Comparison of ENCODE assay signal across 7 mouse cellular contexts in genomic region chr15:83510805-83511405, GRCm38 (mm10). TPM values are rescaled to one million over a fixed set of nuclear protein-coding genes. Genes with fewer than 3 reads are reported as not detected.
DNase-seq lines count a peak whose midpoint lies in the region; ATAC-seq lines count a peak whose summit lies in the region.

Gene Ttll1, minus strand, starts transcription at chr15:83510893.

- no peaks in the 10 kb centered on the region for H3K4me1 ChIP-seq in embryonic facial prominence, embryonic 11.5 days (ENCODE audit: control insufficient read depth, insufficient read depth, low read length)
- H3K4me1 ChIP-seq in limb, embryonic 10.5 days, result peaks cover 7% of the 10 kb centered on the region
- H3K4me1 ChIP-seq in midbrain, embryonic 13.5 days (replicated peaks), result peaks cover 31% of the 10 kb centered on the region

- H3K4me3 ChIP-seq in embryonic facial prominence, embryonic 11.5 days (ENCODE audit: low read depth, low read length), result peak within 1 kb of the TSS; percentile 51
- H3K4me3 ChIP-seq in limb, embryonic 10.5 days, result peak within 1 kb of the TSS; percentile 60
- H3K4me3 ChIP-seq in midbrain, embryonic 13.5 days (replicated peaks), result peak within 1 kb of the TSS; percentile 69

- WGBS in embryonic facial prominence, embryonic 11.5 days, result 13% methylated on average over 41 of the region's 41 CpGs
- 13% methylated on average over 41 of the region's 41 CpGs for WGBS in limb, embryonic 10.5 days
- 13% methylated on average over 41 of the region's 41 CpGs for WGBS in midbrain, embryonic 13.5 days

- no peaks in the 10 kb centered on the region for H3K27me3 ChIP-seq in embryonic facial prominence, embryonic 11.5 days (ENCODE audit: control insufficient read depth, insufficient read depth, low read length)
- H3K27me3 ChIP-seq in limb, embryonic 10.5 days (ENCODE audit: low read depth, poor library complexity, severe bottlenecking), result no peaks in the 10 kb centered on the region
- peaks cover 8% of the 10 kb centered on the region; the same call in 1 of the 2 replicates for H3K27me3 ChIP-seq in midbrain, embryonic 13.5 days

- no peaks in the 10 kb centered on the region for H3K9me3 ChIP-seq in embryonic facial prominence, embryonic 11.5 days (replicated peaks; ENCODE audit: control insufficient read depth, low read length)
- H3K9me3 ChIP-seq in limb, embryonic 10.5 days (replicated peaks), result no peaks in the 10 kb centered on the region
- no peaks in the 10 kb centered on the region for H3K9me3 ChIP-seq in midbrain, embryonic 13.5 days

- H3K4me2 ChIP-seq in embryonic facial prominence, embryonic 11.5 days (ENCODE audit: low read depth, low read length), result peak within 1 kb of the TSS; percentile 50
- H3K4me2 ChIP-seq in midbrain, embryonic 13.5 days (replicated peaks), result peak within 1 kb of the TSS; percentile 68

- ATAC-seq in embryonic facial prominence, embryonic 11.5 days (replicated peaks; ENCODE audit: insufficient number of reproducible peaks, low FRiP score, low TSS enrichment, low read depth), result peak; percentile 85
- ATAC-seq in granulocyte monocyte progenitor cell, adult 5-6 weeks (replicated peaks; ENCODE audit: poor library complexity, severe bottlenecking), result peak; percentile 98
- ATAC-seq in midbrain, embryonic 13.5 days, result peak; percentile 97

- no peaks in the 10 kb centered on the region for H3K36me3 ChIP-seq in embryonic facial prominence, embryonic 11.5 days (replicated peaks; ENCODE audit: control insufficient read depth, insufficient read depth, low read depth, low read length)
- H3K36me3 ChIP-seq in limb, embryonic 10.5 days, result no peaks in the 10 kb centered on the region
- no peaks in the 10 kb centered on the region for H3K36me3 ChIP-seq in midbrain, embryonic 13.5 days

- H3K9ac ChIP-seq in embryonic facial prominence, embryonic 11.5 days (replicated peaks; ENCODE audit: low read length), result peak within 1 kb of the TSS; percentile 48
- peak within 1 kb of the TSS; percentile 79 for H3K9ac ChIP-seq in midbrain, embryonic 13.5 days (replicated peaks)

- no peak within 1 kb of the TSS for H3K27ac ChIP-seq in embryonic facial prominence, embryonic 11.5 days (replicated peaks; ENCODE audit: low read depth, low read length)
- H3K27ac ChIP-seq in limb, embryonic 10.5 days, result peak within 1 kb of the TSS; percentile 51
- peak within 1 kb of the TSS; percentile 95 for H3K27ac ChIP-seq in midbrain, embryonic 13.5 days

- DNase-seq in adrenal gland, postnatal 14 days, result peak; percentile 97
- peak; percentile 96 for DNase-seq in embryonic facial prominence, embryonic 11.5 days (ENCODE audit: low spot score)
- DNase-seq in kidney, adult 11 months, result peak; percentile 97
- peak; percentile 96 for DNase-seq in limb, embryonic 10.5 days (ENCODE audit: low spot score)
- peak; percentile 93 for DNase-seq in spleen, adult 12 weeks (ENCODE audit: low spot score)

RNA-seq across cellular contexts. Expression of gene Ttll1, which starts in this region (rescaled TPM):
- 6.6 and 7.1 TPM in 2 replicates for total RNA-seq in adrenal gland, postnatal 14 days (2021)
- 18.1 and 19.8 TPM in 2 replicates for polyA plus RNA-seq in embryonic facial prominence, embryonic 11.5 days (2014; fragmentation: Nextera tagmentation; extraction: Ambion mirVana)
- total RNA-seq in granulocyte monocyte progenitor cell, adult 5-6 weeks (2014; fragmentation: Nextera tagmentation), result 5.3 and 9.0 TPM in 2 replicates
- 2.8 and 4.6 TPM in 2 replicates for total RNA-seq in granulocyte monocyte progenitor cell, adult 5-6 weeks (2017)
- polyA plus RNA-seq in limb, embryonic 10.5 days (2016; fragmentation: Nextera tagmentation; extraction: Ambion mirVana), result 22.0 and 25.8 TPM in 2 replicates
- polyA plus RNA-seq in midbrain, embryonic 13.5 days (2015; fragmentation: Nextera tagmentation; extraction: Ambion mirVana), result 100 and 105 TPM in 2 replicates
